Mouse (Mus musculus): Measurements from ENCODE around the gene Flt4.

DNA sequence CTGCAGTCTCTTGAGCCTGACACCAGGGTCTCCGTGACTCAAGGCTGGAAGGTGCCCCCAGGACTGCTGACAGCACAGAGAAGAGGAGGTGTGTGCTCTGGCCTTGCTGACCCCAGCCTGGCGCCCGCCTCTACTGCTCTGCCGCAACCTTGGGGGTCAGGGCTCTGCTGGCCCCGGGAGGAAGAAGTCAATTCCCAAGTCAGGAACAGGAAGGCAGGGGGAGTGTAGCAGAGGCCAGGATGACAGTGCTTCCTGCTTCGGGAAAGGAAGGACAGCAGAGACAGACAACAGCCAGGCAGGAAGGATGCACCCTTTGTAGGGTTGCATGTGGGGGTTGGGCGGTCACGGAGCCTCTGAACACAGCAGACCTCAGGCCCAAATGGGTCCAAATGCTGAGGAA lies 9.4 kb downstream of the Flt4 start:
- TF ChIP-seq SRF (IDR thresholded peaks at IDR 0.05; ENCODE audit: control insufficient read depth, insufficient read length, low read depth) (no peak), POLR2A (IDR thresholded peaks at IDR 0.05; ENCODE audit: insufficient read length, low read depth) (no peak), MYOG (IDR thresholded peaks at IDR 0.05; ENCODE audit: control insufficient read depth in 1 of 3, insufficient read depth in 1 of 3, insufficient read length in 2 of 3, low read depth in 2 of 3) (no peak), POLR2AphosphoS2 (IDR thresholded peaks at IDR 0.05; ENCODE audit: insufficient read length, low read depth) (no peak)
